Mouse (Mus musculus) CH12.LX (cell line): ENCODE measurements around the gene Nfkbiz. TPM values are rescaled to one million over a fixed set of nuclear protein-coding genes. Genes with fewer than 3 reads are reported as not detected.

Source experiments
- DNase-seq: peaks from one replicate; pipeline ENCODE4 v3.0.0-alpha.2; 2013; ENCODE audit errors: extremely low read depth
- H3K27ac ChIP-seq: 2 replicates; pipeline ENCODE4 v1.5.1; 2012; ENCODE audit warnings: low read depth, mild to moderate bottlenecking, control low read depth, moderate library complexity; ENCODE audit not compliant: insufficient read depth
- H3K27me3 ChIP-seq: replicated peaks from 2 replicates; pipeline ENCODE3; 2012; ENCODE audit warnings: inconsistent platforms
- H3K36me3 ChIP-seq, 2 experiments: replicated peaks in 1 of 2; 2 replicates each; pipeline versions ENCODE3 to v1.6.1; 2012; ENCODE audit warnings: inconsistent platforms in 1 of 2, low read length in 1 of 2, mild to moderate bottlenecking in 1 of 2, mixed read lengths in 1 of 2, moderate library complexity in 1 of 2; ENCODE audit not compliant: control insufficient read depth in 1 of 2, insufficient read depth in 1 of 2
- H3K4me1 ChIP-seq, 2 experiments: 2 replicates each; pipeline ENCODE4 v1.6.1; 2012; ENCODE audit warnings: inconsistent platforms in 1 of 2, moderate library complexity in 1 of 2; ENCODE audit not compliant: insufficient read depth in 2 of 2, control insufficient read depth in 1 of 2
- H3K4me2 ChIP-seq: 2 replicates; pipeline ENCODE4 v1.6.1; 2012; ENCODE audit warnings: low read depth, mild to moderate bottlenecking, control low read depth; ENCODE audit not compliant: poor library complexity, insufficient read depth, severe bottlenecking
- H3K4me3 ChIP-seq, 3 experiments: fragments of 150-350 bp in 1 of 3; sonication (generic) in 1 of 3; replicated peaks in 1 of 3; 2 replicates each; pipeline versions ENCODE3 to v1.5.1; 2011 to 2012; ENCODE audit warnings: low read depth in 2 of 3, low read length in 2 of 3, mild to moderate bottlenecking in 2 of 3, moderate library complexity in 2 of 3, control low read depth in 1 of 3, improper control_type of control experiment in 1 of 3, inconsistent platforms in 1 of 3, mixed read lengths in 1 of 3; ENCODE audit not compliant: poor library complexity in 1 of 3
- H3K79me2 ChIP-seq: replicated peaks from 2 replicates; pipeline ENCODE4 v1.6.1; 2012; ENCODE audit warnings: mild to moderate bottlenecking, moderate library complexity; ENCODE audit not compliant: control insufficient read depth, poor library complexity, insufficient read depth, severe bottlenecking; ENCODE audit errors: extremely low read depth
- H3K9ac ChIP-seq: 2 replicates; pipeline ENCODE4 v1.6.1; 2012; ENCODE audit warnings: low read depth, mild to moderate bottlenecking, control low read depth, moderate library complexity; ENCODE audit not compliant: insufficient read depth
- H3K9me3 ChIP-seq: replicated peaks from 2 replicates; pipeline ENCODE3; 2012; ENCODE audit warnings: low read length, inconsistent platforms, mixed read lengths
- BHLHE40 ChIP-seq: IDR thresholded peaks from 2 replicates; pipeline ENCODE4 v1.6.1; 2011; ENCODE audit warnings: mild to moderate bottlenecking, low read depth, low read length, improper control_type of control experiment
- CHD1 ChIP-seq: IDR thresholded peaks from 2 replicates; pipeline ENCODE4 v1.6.1; 2012; ENCODE audit warnings: low read depth, low read length, improper control_type of control experiment, inconsistent platforms
- CHD2 ChIP-seq: IDR thresholded peaks from 2 replicates; pipeline ENCODE4 v1.6.1; 2011; ENCODE audit warnings: low read length, improper control_type of control experiment
- E2F4 ChIP-seq: IDR thresholded peaks from 2 replicates; pipeline ENCODE4 v1.6.1; 2011; ENCODE audit warnings: low read depth, low read length, improper control_type of control experiment; ENCODE audit not compliant: insufficient replicate concordance
- ELF1 ChIP-seq: IDR thresholded peaks from 2 replicates; pipeline ENCODE4 v1.6.1; 2014; ENCODE audit warnings: low read depth, mild to moderate bottlenecking, inconsistent platforms, low read length, improper control_type of control experiment
- EP300 ChIP-seq: IDR thresholded peaks from 2 replicates; pipeline ENCODE4 v1.6.1; 2011; ENCODE audit warnings: low read length, improper control_type of control experiment
- ETS1 ChIP-seq: conservative IDR thresholded peaks from 2 replicates; pipeline ENCODE4 v1.6.1; 2012; ENCODE audit warnings: low read depth, mild to moderate bottlenecking, inconsistent platforms, low read length, improper control_type of control experiment, moderate library complexity
- GABPA ChIP-seq: IDR thresholded peaks from 2 replicates; pipeline ENCODE4 v1.6.1; 2012; ENCODE audit warnings: low read depth, low read length, improper control_type of control experiment, inconsistent platforms; ENCODE audit not compliant: insufficient replicate concordance
- HCFC1 ChIP-seq: IDR thresholded peaks from 2 replicates; pipeline ENCODE4 v1.6.1; 2012; ENCODE audit warnings: low read depth, mild to moderate bottlenecking, inconsistent platforms, low read length, improper control_type of control experiment
- IRF4 ChIP-seq: IDR thresholded peaks from 2 replicates; pipeline ENCODE4 v1.6.1; 2014; ENCODE audit warnings: low read depth, mild to moderate bottlenecking, inconsistent platforms, low read length, improper control_type of control experiment
- JUN ChIP-seq: IDR thresholded peaks from 2 replicates; pipeline ENCODE4 v1.6.1; 2011; ENCODE audit warnings: low read depth, mild to moderate bottlenecking, low read length, improper control_type of control experiment, moderate library complexity; ENCODE audit not compliant: insufficient read depth
- JUND ChIP-seq: conservative IDR thresholded peaks from 2 replicates; pipeline ENCODE4 v1.6.1; 2011; ENCODE audit warnings: low read depth, low read length, improper control_type of control experiment
- KAT2A ChIP-seq: IDR thresholded peaks from 2 replicates; pipeline ENCODE4 v1.6.1; 2012; ENCODE audit warnings: low read length, improper control_type of control experiment, inconsistent platforms; ENCODE audit not compliant: insufficient replicate concordance
- MAFK ChIP-seq: IDR thresholded peaks from 2 replicates; pipeline ENCODE4 v1.6.1; 2011; ENCODE audit warnings: low read length, improper control_type of control experiment; ENCODE audit not compliant: insufficient replicate concordance
- MAX ChIP-seq: IDR thresholded peaks from 2 replicates; pipeline ENCODE4 v1.6.1; 2011; ENCODE audit warnings: low read length, improper control_type of control experiment
- MAZ ChIP-seq: IDR thresholded peaks from 2 replicates; pipeline ENCODE4 v1.6.1; 2012; ENCODE audit warnings: low read depth, mild to moderate bottlenecking, inconsistent platforms, low read length, improper control_type of control experiment, moderate library complexity
- MEF2A ChIP-seq: IDR thresholded peaks from 2 replicates; pipeline ENCODE4 v1.6.1; 2014; ENCODE audit warnings: low read depth, mild to moderate bottlenecking, inconsistent platforms, low read length, improper control_type of control experiment, borderline replicate concordance
- MXI1 ChIP-seq: IDR thresholded peaks from 2 replicates; pipeline ENCODE4 v1.6.1; 2011; ENCODE audit warnings: mild to moderate bottlenecking, low read depth, low read length, improper control_type of control experiment
- MYC ChIP-seq: IDR thresholded peaks from 2 replicates; pipeline ENCODE4 v1.6.1; 2011; ENCODE audit warnings: low read depth, mild to moderate bottlenecking, improper control_type of control experiment, low read length
- NELFE ChIP-seq: IDR thresholded peaks from 2 replicates; pipeline ENCODE4 v1.6.1; 2011; ENCODE audit warnings: low read depth, low read length, improper control_type of control experiment
- NRF1 ChIP-seq: IDR thresholded peaks from 2 replicates; pipeline ENCODE4 v1.6.1; 2014; ENCODE audit warnings: low read depth, mild to moderate bottlenecking, inconsistent platforms, low read length, improper control_type of control experiment, moderate library complexity
- PAX5 ChIP-seq: IDR thresholded peaks from 2 replicates; pipeline ENCODE4 v1.6.1; 2012; ENCODE audit warnings: low read length, inconsistent platforms, mixed read lengths
- POLR2A ChIP-seq: IDR thresholded peaks from 2 replicates; pipeline ENCODE4 v1.6.1; 2011; ENCODE audit warnings: low read depth, mild to moderate bottlenecking, improper control_type of control experiment, low read length
- POLR2AphosphoS2 ChIP-seq: IDR thresholded peaks from 2 replicates; pipeline ENCODE4 v1.6.1; 2011; ENCODE audit warnings: low read depth, low read length, improper control_type of control experiment
- RAD21 ChIP-seq: IDR thresholded peaks from 2 replicates; pipeline ENCODE4 v1.6.1; 2011; ENCODE audit warnings: low read depth, mild to moderate bottlenecking, low read length, improper control_type of control experiment, moderate library complexity
- RCOR1 ChIP-seq: conservative IDR thresholded peaks from 2 replicates; pipeline ENCODE4 v1.6.1; 2012; ENCODE audit warnings: low read depth, mild to moderate bottlenecking, inconsistent platforms, low read length, improper control_type of control experiment
- SIN3A ChIP-seq: IDR thresholded peaks from 2 replicates; pipeline ENCODE4 v1.6.1; 2012; ENCODE audit warnings: low read length, improper control_type of control experiment, inconsistent platforms
- SMC3 ChIP-seq: IDR thresholded peaks from 2 replicates; pipeline ENCODE4 v1.6.1; 2011; ENCODE audit warnings: low read depth, low read length, improper control_type of control experiment
- TBP ChIP-seq: conservative IDR thresholded peaks from 2 replicates; pipeline ENCODE4 v1.6.1; 2011; ENCODE audit warnings: low read depth, low read length, improper control_type of control experiment
- TCF12 ChIP-seq: IDR thresholded peaks from 2 replicates; pipeline ENCODE4 v1.6.1; 2014; ENCODE audit warnings: low read depth, mild to moderate bottlenecking, inconsistent platforms, low read length, improper control_type of control experiment
- UBTF ChIP-seq: IDR thresholded peaks from 2 replicates; pipeline ENCODE4 v1.6.1; 2012; ENCODE audit warnings: low read depth, mild to moderate bottlenecking, inconsistent platforms, low read length, improper control_type of control experiment, moderate library complexity
- ZC3H11A ChIP-seq: IDR thresholded peaks from 2 replicates; pipeline ENCODE4 v1.6.1; 2012; ENCODE audit warnings: low read depth, mild to moderate bottlenecking, inconsistent platforms, low read length, improper control_type of control experiment
- ZKSCAN1 ChIP-seq: IDR thresholded peaks from 2 replicates; pipeline ENCODE4 v1.6.1; 2012; ENCODE audit warnings: low read depth, inconsistent platforms, low read length, improper control_type of control experiment, borderline replicate concordance
- dilution Hi-C: fragments of 300-500 bp; cut with MboI; formaldehyde crosslinking; loops from 2 replicates; pipeline ENCODE4 v1.14.3; 2020; ENCODE audit warnings: low sequenced_read_pairs; ENCODE audit not compliant: extremely low pct_unique_long_range_greater_than_20kb, extremely low pct_ligation_motif_present
- in situ Hi-C: fragments of 300-500 bp; cut with MboI; formaldehyde crosslinking; loops from 3 replicates; pipeline ENCODE4 v1.14.3; 2019; ENCODE audit warnings: low sequenced_read_pairs, low pct_ligation_motif_present, low pct_unique_long_range_greater_than_20kb, mixed read lengths
- polyA plus RNA-seq: library from polyadenylated mRNA; unstranded; fragments of >175 nt; gene quantifications from 2 replicates; pipeline ENCODE4 v1.2.1, GENCODE M21; 2012; ENCODE audit warnings: low read depth; ENCODE audit not compliant: insufficient read length
- total RNA-seq, 2 experiments: library from RNA; depleted of rRNA; stranded (reverse); fragments of 300-350 nt in 1 of 2; fragments of >200 nt in 1 of 2; gene quantifications; 2 replicates each; pipeline ENCODE4 v1.2.3; 2012 to 2014

Gene Nfkbiz
- total and polyA plus RNA-seq, 3 experiments: 13.7 to 19.7 (median 17.1) TPM

GRCm38 (mm10) chr16:55838510-55839474 is at the start of gene Nfkbiz (continued):
- TF ChIP-seq GABPA (peak; percentile 24; the same call in 1 of the 2 replicates), E2F4 (0 out of 2 replicates have a peak, but pooled peaks have one; percentile 20)
- TF ChIP-seq, all 38 proteins: peak for 25

GRCm38 (mm10) chr16:55887814-55888583 is 49.3 kb upstream of the Nfkbiz start:
- Histone ChIP-seq H3K9me3 (no peaks in the 10 kb centered on the region), H3K4me3 (no peak overlapping the region), H3K79me2 (peaks cover 13% of the 10 kb centered on the region), H3K27me3 (no peaks in the 10 kb centered on the region), H3K36me3 (peaks cover 38 to 70% of the 10 kb centered on the region in 2 experiments), H3K9ac (no peak overlapping the region), H3K27ac (peak overlapping the region; percentile 63), H3K4me1 (peaks cover 7 to 70% of the 10 kb centered on the region in 2 experiments), H3K4me2 (0 out of 2 replicates have a peak overlapping the region, but pooled peaks have one; percentile 0)
- dilution Hi-C loops: no loop called here
- DNase-seq: peak; percentile 82
- in situ Hi-C loops: no loop called here
- TF ChIP-seq RAD21 (peak; percentile 68), ZC3H11A (no peak), TBP (no peak), SIN3A (no peak), KAT2A (no peak), NRF1 (no peak), MYC (no peak), UBTF (no peak), MAX (no peak; the same call in 1 of the 2 replicates), NELFE (no peak), IRF4 (0 out of 2 replicates have a peak, but pooled peaks have one; percentile 14), EP300 (no peak), ZKSCAN1 (no peak), ETS1 (no peak), MAFK (no peak), CHD2 (no peak), CHD1 (no peak), JUND (no peak), PAX5 (no peak), E2F4 (no peak), JUN (no peak), MEF2A (no peak), RCOR1 (no peak), TCF12 (no peak), POLR2AphosphoS2 (no peak), MXI1 (0 out of 2 replicates have a peak, but pooled peaks have one; percentile 30), BHLHE40 (0 out of 2 replicates have a peak, but pooled peaks have one; percentile 38), HCFC1 (no peak), GABPA (no peak), SMC3 (peak; percentile 87), ELF1 (0 out of 2 replicates have a peak, but pooled peaks have one; percentile 30), POLR2A (no peak), MAZ (peak; percentile 86)
